Mouse (Mus musculus) heart, postnatal 0 days (tissue): ENCODE measurements around the gene Adgrg3. TPM values are rescaled to one million over a fixed set of nuclear protein-coding genes. Genes with fewer than 3 reads are reported as not detected.
A peak's percentile ranks its signal among the peaks of the same experiment; 100 is the strongest.

Experiments used
- ATAC-seq: fragments of 200-750 bp; cut with Nextera tagmentation; 2 replicates; pipeline ENCODE4 v1.8.0; 2017; ENCODE audit warnings: low read depth, moderate number of reproducible peaks, moderate library complexity; ENCODE audit not compliant: insufficient read depth
- DNase-seq: peaks from one replicate; pipeline ENCODE4 v3.0.0-alpha.2; 2016; ENCODE audit warnings: low spot score
- H3K27ac ChIP-seq: fragments of 300-500 bp; sonication (generic); 2 replicates; pipeline ENCODE4 v1.5.1; 2014; ENCODE audit warnings: low read depth, mild to moderate bottlenecking
- H3K27me3 ChIP-seq: fragments of 300-500 bp; sonication (generic); 2 replicates; pipeline ENCODE4 v1.6.1; 2014; ENCODE audit warnings: low read length, mixed read lengths; ENCODE audit not compliant: control insufficient read depth, insufficient read depth
- H3K36me3 ChIP-seq: fragments of 300-500 bp; sonication (generic); replicated peaks from 2 replicates; pipeline ENCODE4 v1.6.1; 2014; ENCODE audit warnings: low read length, mixed read lengths; ENCODE audit not compliant: control insufficient read depth, insufficient read depth
- H3K4me1 ChIP-seq: fragments of 300-500 bp; sonication (generic); 2 replicates; pipeline ENCODE4 v1.6.1; 2014; ENCODE audit warnings: antibody characterized with exemption; ENCODE audit not compliant: control insufficient read depth, insufficient read depth
- H3K4me2 ChIP-seq: fragments of 300-500 bp; sonication (generic); 2 replicates; pipeline ENCODE4 v1.6.1; 2014; ENCODE audit warnings: low read depth, mild to moderate bottlenecking, low read length, moderate library complexity
- H3K4me3 ChIP-seq: fragments of 300-500 bp; sonication (generic); 2 replicates; pipeline ENCODE4 v1.5.1; 2014; ENCODE audit warnings: low read depth, low read length
- H3K9ac ChIP-seq: fragments of 300-500 bp; sonication (generic); replicated peaks from 2 replicates; pipeline ENCODE4 v1.6.1; 2014; ENCODE audit warnings: low read depth, low read length, mixed read lengths
- H3K9me3 ChIP-seq: fragments of 300-500 bp; sonication (generic); replicated peaks from 2 replicates; pipeline ENCODE4 v1.6.1; 2016; ENCODE audit warnings: low read length; ENCODE audit not compliant: control insufficient read depth
- CTCF ChIP-seq: IDR thresholded peaks from 2 replicates; pipeline ENCODE4 v1.5.1; 2016; ENCODE audit warnings: antibody characterized with exemption, control low read depth, low read depth
- EP300 ChIP-seq: IDR thresholded peaks from 2 replicates; pipeline ENCODE4 v1.6.1; 2016; ENCODE audit warnings: antibody characterized with exemption, low read depth
- WGBS: fragments of 180-500 bp; shearing (Covaris S2); extraction: QIAGEN DNeasy Blood & Tissue Kit; methylation state at CpG from one replicate; pipeline ENCODE4 v1.1.7; 2014; 5-methylcytosine and 5-hydroxymethylcytosine counted together
- polyA plus RNA-seq: library from polyadenylated mRNA; unstranded; fragments of >200 nt; fragmentation: Nextera tagmentation; extraction: Ambion mirVana; gene quantifications from 2 replicates; pipeline ENCODE4 v1.2.1, GENCODE M21; 2015
- total RNA-seq: library from RNA; depleted of rRNA; stranded (reverse); fragments of >200 nt; gene quantifications from 2 replicates; pipeline ENCODE4 v1.2.3, GENCODE M21; 2014; ENCODE audit warnings: low replicate concordance; rRNA removed

The Adgrg3 gene
- total RNA-seq (4.4 and 5.4 TPM in 2 replicates), polyA plus RNA-seq (2.7 and 2.8 TPM in 2 replicates)

DNA sequence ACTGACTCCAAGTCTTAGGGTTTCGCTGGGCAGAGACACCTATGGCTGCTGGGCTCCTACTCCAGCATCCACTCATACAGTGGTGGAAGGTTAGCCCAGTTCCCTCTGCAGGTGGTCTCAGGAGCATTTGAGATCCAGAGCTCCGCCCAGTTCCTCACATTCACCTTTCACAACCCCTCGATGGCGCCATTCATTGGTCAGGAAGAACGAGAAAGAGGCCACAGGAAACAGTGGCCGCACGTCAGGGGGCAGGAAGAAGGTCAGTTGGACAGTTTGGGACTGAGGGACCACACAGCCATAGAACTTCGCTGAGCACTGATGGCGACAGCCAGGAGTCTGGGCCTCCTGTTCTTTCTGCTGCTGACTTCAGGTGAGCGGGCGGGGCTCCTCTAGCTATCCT, at the start of gene Adgrg3:
Adgrg3 (plus strand) TSS at position 242 of the 400 bp plus-strand sequence.
- no peak within 1 kb of the TSS for H3K4me2 ChIP-seq
- H3K4me3 ChIP-seq: no peak within 1 kb of the TSS
- H3K27me3 ChIP-seq: no peaks in the 10 kb centered on the region
- no peaks in the 10 kb centered on the region for H3K36me3 ChIP-seq
- TF ChIP-seq EP300: no peak
- no peak for TF ChIP-seq CTCF
- no peak within 1 kb of the TSS for H3K9ac ChIP-seq
- H3K27ac ChIP-seq: no peak within 1 kb of the TSS
- H3K9me3 ChIP-seq: no peaks in the 10 kb centered on the region
- WGBS: 67% methylated on average over 11 of the region's 11 CpGs
- no peak for ATAC-seq
- H3K4me1 ChIP-seq: 0 out of 2 replicates have a peak, but pooled peaks cover 4% of the 10 kb centered on the region
- DNase-seq: no peak

DNA sequence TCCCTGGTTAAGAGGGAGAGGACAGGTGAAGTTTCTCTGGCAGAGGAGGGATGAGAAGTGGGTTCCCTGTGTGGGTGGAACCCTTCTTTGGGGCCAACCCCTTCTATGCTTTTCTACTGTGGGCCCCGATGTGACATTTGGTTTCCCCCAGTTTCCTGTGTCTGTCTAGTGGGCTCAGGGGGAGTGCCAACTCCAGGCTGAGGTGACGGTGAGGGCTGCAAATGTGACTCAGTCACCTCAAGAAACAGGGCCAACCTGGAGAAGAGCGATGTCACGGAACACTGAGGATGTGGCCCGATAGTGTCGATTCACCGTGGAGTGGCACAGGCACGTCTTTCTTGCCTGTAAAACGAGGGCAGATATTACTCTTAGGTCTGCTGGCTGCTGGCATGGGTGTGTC, 44.2 kb upstream of the Adgrg3 start:
- Histone ChIP-seq H3K27me3 (no peaks in the 10 kb centered on the region), H3K4me2 (no peak overlapping the region), H3K36me3 (no peaks in the 10 kb centered on the region), H3K4me3 (no peak overlapping the region), H3K4me1 (peaks cover 14% of the 10 kb centered on the region; the same call in 1 of the 2 replicates), H3K9ac (no peak overlapping the region), H3K9me3 (no peaks in the 10 kb centered on the region), H3K27ac (no peak overlapping the region)
- DNase-seq (no peak), ATAC-seq (no peak)
- TF ChIP-seq EP300 (no peak), CTCF (no peak)
- 85% methylated on average over 9 of the region's 9 CpGs for WGBS

DNA sequence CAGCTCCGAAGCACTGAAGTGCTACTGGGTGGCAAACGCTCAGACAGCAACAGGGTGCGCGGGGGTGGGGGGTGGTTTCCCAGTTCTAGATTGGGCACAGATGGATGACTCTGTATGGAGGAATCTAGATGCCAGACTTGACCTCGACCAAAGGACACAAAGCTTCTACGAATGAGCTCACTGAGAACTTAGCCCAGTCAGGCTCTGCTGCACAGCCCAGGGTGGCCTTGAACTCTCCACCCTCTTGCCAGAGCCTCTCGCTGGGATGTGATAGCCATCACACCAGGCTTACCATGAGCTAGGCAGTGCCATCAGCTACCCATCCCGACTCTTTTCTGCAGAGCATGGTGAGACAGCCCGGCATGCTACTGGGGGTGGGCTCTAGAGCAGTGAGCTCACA, 43.7 kb upstream of the Adgrg3 start:
- H3K4me1 ChIP-seq: peaks cover 14% of the 10 kb centered on the region; the same call in 1 of the 2 replicates
- WGBS: 78% methylated on average over 9 of the region's 9 CpGs
- DNase-seq (no peak), ATAC-seq (no peak)
- no peaks in the 10 kb centered on the region for H3K27me3 ChIP-seq
- no peaks in the 10 kb centered on the region for H3K36me3 ChIP-seq
- no peak for TF ChIP-seq CTCF
- TF ChIP-seq EP300: no peak
- no peak overlapping the region for H3K4me2 ChIP-seq
- H3K9me3 ChIP-seq: no peaks in the 10 kb centered on the region
- no peak overlapping the region for H3K27ac ChIP-seq
- no peak overlapping the region for H3K9ac ChIP-seq
- no peak overlapping the region for H3K4me3 ChIP-seq

DNA sequence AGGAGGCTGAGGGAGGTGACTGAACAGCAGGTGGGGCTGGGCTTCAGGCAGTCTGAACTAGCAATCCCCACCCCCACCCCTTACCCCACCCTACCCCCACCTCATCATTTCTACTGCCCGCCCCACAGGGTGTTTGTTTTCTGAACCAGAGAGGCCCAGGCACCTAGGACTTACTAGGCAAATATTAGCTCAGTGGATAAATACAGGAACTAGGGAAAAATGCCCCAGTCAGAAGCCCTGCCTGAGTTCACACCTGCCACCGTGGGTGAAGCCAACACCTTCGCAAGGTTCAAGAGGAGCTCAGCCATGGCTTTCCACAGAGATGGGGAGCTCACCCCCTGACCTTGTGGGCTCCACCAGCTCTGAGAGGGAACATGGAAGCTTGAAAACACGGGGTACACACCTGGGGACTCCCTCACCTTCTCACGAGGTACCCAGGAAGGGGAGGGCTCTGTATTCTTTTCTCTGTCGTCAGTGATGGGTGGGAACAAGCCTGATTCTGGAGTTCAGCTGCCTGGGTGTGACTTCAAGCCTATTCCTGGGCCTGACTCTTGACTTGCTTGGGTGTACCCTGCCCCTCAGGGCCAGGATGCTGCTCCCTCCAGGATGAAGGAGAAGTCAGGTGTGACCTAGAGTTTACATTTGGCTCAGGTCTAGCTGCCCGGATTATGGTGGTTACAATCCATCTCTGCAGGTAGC, 42.9 kb upstream of the Adgrg3 start, which contains the start of gene Adgrg1:
Adgrg1 (plus strand) TSS at position 285 of the 699 bp plus-strand sequence.
- Histone ChIP-seq H3K27me3 (no peaks in the 10 kb centered on the region), H3K4me1 (peaks cover 14% of the 10 kb centered on the region; the same call in 1 of the 2 replicates), H3K9me3 (no peaks in the 10 kb centered on the region), H3K9ac (no peak within 1 kb of the TSS), H3K4me2 (no peak within 1 kb of the TSS), H3K4me3 (no peak within 1 kb of the TSS), H3K27ac (no peak within 1 kb of the TSS), H3K36me3 (no peaks in the 10 kb centered on the region)
- WGBS: 38% methylated on average over 7 of the region's 7 CpGs
- ATAC-seq (no peak), DNase-seq (no peak)
- TF ChIP-seq CTCF (no peak), EP300 (no peak)

DNA sequence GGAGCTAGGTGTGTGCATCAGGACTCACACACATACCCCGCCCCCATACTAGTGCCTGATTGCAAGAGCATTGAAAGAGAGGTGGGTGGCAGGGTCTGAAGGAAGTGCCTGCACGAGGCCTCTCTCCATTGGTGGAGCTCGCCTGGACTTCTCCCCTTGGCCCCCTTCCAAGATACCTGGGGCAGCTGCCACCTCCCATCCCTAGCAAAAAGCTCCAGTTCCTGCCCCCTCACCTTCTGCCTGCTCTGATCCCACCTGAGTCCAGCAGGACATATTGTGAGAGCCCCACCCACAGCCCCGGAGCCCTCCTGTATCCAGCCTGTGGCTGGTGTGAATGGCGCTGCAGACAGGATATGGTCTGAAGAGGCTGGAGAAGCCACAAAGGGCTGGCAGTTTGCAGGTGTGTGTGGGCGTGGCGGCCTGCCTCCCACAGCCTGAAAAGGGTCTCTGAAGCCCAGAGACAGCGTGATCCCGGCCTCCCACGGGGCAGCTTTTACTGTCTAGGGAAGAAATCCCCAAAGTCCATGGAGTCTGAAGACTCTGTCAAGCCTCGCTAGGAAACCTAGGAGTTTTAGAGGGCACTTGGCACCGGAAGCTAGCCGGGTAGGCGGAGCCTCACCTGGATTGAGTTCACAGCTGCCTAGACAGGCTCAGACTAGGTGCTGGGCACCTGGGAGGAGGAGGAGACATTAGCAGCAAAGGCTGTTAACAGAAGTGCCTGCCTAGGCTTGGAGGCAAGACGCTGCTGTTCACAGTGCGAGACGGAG, 40.7 kb upstream of the Adgrg3 start:
- Histone ChIP-seq H3K4me1 (peaks cover 16% of the 10 kb centered on the region; the same call in 1 of the 2 replicates), H3K4me2 (peak overlapping the region; percentile 54; the same call in 1 of the 2 replicates), H3K4me3 (peak overlapping the region; percentile 13; the same call in 1 of the 2 replicates), H3K36me3 (no peaks in the 10 kb centered on the region), H3K9me3 (no peaks in the 10 kb centered on the region), H3K27ac (no peak overlapping the region), H3K9ac (0 out of 2 replicates have a peak overlapping the region, but pooled peaks have one; percentile 29), H3K27me3 (no peaks in the 10 kb centered on the region)
- 23% methylated on average over 17 of the region's 17 CpGs for WGBS
- DNase-seq (no peak), ATAC-seq (no peak)
- TF ChIP-seq CTCF: no peak
- TF ChIP-seq EP300: no peak
